Mouse (Mus musculus) intestine, embryonic 16.5 days (tissue): ENCODE results near the gene Prf1. TPM values are rescaled to one million over a fixed set of nuclear protein-coding genes. Genes with fewer than 3 reads are reported as not detected.

Source experiments
- ATAC-seq: fragments of 200-750 bp; cut with Nextera tagmentation; 2 replicates; pipeline ENCODE4 v1.8.0; 2017; ENCODE audit warnings: moderate TSS enrichment, moderate library complexity
- H3K27ac ChIP-seq: fragments of 300-500 bp; sonication (generic); 2 replicates; pipeline ENCODE4 v1.5.1; 2014; ENCODE audit warnings: mild to moderate bottlenecking, low read length
- H3K27me3 ChIP-seq: fragments of 300-500 bp; sonication (generic); replicated peaks from 2 replicates; pipeline ENCODE4 v1.6.1; 2014; ENCODE audit warnings: low read length, control low read depth, mixed read lengths; ENCODE audit not compliant: control insufficient read depth, insufficient read depth
- H3K36me3 ChIP-seq: fragments of 300-500 bp; sonication (generic); 2 replicates; pipeline ENCODE4 v1.6.1; 2014; ENCODE audit warnings: low read length, control low read depth; ENCODE audit not compliant: control insufficient read depth, insufficient read depth
- H3K4me1 ChIP-seq: fragments of 300-500 bp; sonication (generic); 2 replicates; pipeline ENCODE4 v1.6.1; 2014; ENCODE audit warnings: low read length, control low read depth, mixed read lengths; ENCODE audit not compliant: control insufficient read depth, insufficient read depth
- H3K4me2 ChIP-seq: fragments of 300-500 bp; sonication (generic); 2 replicates; pipeline ENCODE4 v1.6.1; 2014; ENCODE audit warnings: low read depth, low read length, control low read depth
- H3K4me3 ChIP-seq: fragments of 300-500 bp; sonication (generic); 2 replicates; pipeline ENCODE4 v1.5.1; 2014; ENCODE audit warnings: mild to moderate bottlenecking, low read length
- H3K9ac ChIP-seq: fragments of 300-500 bp; sonication (generic); 2 replicates; pipeline ENCODE4 v1.6.1; 2014; ENCODE audit warnings: low read depth, low read length
- H3K9me3 ChIP-seq: fragments of 300-500 bp; sonication (generic); 2 replicates; pipeline ENCODE4 v1.6.1; 2016; ENCODE audit warnings: low read length, control low read depth; ENCODE audit not compliant: control insufficient read depth
- WGBS: fragments of 180-500 bp; shearing (Covaris S2); extraction: QIAGEN DNeasy Blood & Tissue Kit; methylation state at CpG from one replicate; pipeline ENCODE4 v1.1.7; 2014; 5-methylcytosine and 5-hydroxymethylcytosine counted together
- polyA plus RNA-seq: library from polyadenylated mRNA; unstranded; fragments of >200 nt; fragmentation: Nextera tagmentation; extraction: Ambion mirVana; gene quantifications from 2 replicates; pipeline ENCODE4 v1.2.1, GENCODE M21; 2015

The Prf1 gene
- polyA plus RNA-seq, 1 experiment from 2014 or later = 0.06 TPM

GRCm38 (mm10) chr10:61267378-61267777 lies 30.3 kb upstream of the Prf1 start:
- Histone ChIP-seq H3K4me2 (no peak overlapping the region), H3K36me3 (no peaks in the 10 kb centered on the region), H3K4me1 (peaks cover 1% of the 10 kb centered on the region; the same call in 1 of the 2 replicates), H3K4me3 (no peak overlapping the region), H3K9me3 (no peaks in the 10 kb centered on the region), H3K27me3 (no peaks in the 10 kb centered on the region), H3K27ac (no peak overlapping the region), H3K9ac (no peak overlapping the region)
- ATAC-seq = no peak
- WGBS = 86% methylated on average over 5 of the region's 5 CpGs

- H3K4me3 ChIP-seq = no peak overlapping the region
- no peak overlapping the region for H3K9ac ChIP-seq
- H3K4me2 ChIP-seq = peak overlapping the region; percentile 98; the same call in 1 of the 2 replicates
- no peak for ATAC-seq
- no peaks in the 10 kb centered on the region for H3K27me3 ChIP-seq
- H3K9me3 ChIP-seq = no peaks in the 10 kb centered on the region
- WGBS = 57% methylated on average over 8 of the region's 8 CpGs
- no peak overlapping the region for H3K27ac ChIP-seq
- H3K36me3 ChIP-seq = no peaks in the 10 kb centered on the region
- peaks cover 8% of the 10 kb centered on the region; the same call in 1 of the 2 replicates for H3K4me1 ChIP-seq
Measured at GRCm38 (mm10) chr10:61272089-61272626, 25.5 kb upstream of the Prf1 start.

- Histone ChIP-seq H3K4me2 (peak overlapping the region; percentile 98), H3K4me3 (peak overlapping the region; percentile 61), H3K9me3 (no peaks in the 10 kb centered on the region), H3K36me3 (no peaks in the 10 kb centered on the region), H3K4me1 (peaks cover 8% of the 10 kb centered on the region; the same call in 1 of the 2 replicates), H3K27ac (no peak overlapping the region), H3K9ac (peak overlapping the region; percentile 73), H3K27me3 (no peaks in the 10 kb centered on the region)
- 47% methylated on average over 5 of the region's 5 CpGs for WGBS
- ATAC-seq = no peak
Measured at GRCm38 (mm10) chr10:61272631-61273030, 25.0 kb upstream of the Prf1 start.

GRCm38 (mm10) chr10:61273081-61273843 lies 24.4 kb upstream of the Prf1 start, which contains the start of gene Adamts14:
Adamts14 (minus strand) TSS chr10:61273438.
- Histone ChIP-seq H3K4me1 (peaks cover 11% of the 10 kb centered on the region; the same call in 1 of the 2 replicates), H3K4me3 (peak within 1 kb of the TSS; percentile 61), H3K4me2 (peak within 1 kb of the TSS; percentile 98), H3K27ac (no peak within 1 kb of the TSS), H3K36me3 (no peaks in the 10 kb centered on the region), H3K9ac (peak within 1 kb of the TSS; percentile 73), H3K9me3 (no peaks in the 10 kb centered on the region), H3K27me3 (no peaks in the 10 kb centered on the region)
- ATAC-seq = peak; percentile 76
- WGBS = under 1% methylated on average over 51 of the region's 75 CpGs

- Histone ChIP-seq H3K27ac (no peak overlapping the region), H3K27me3 (no peaks in the 10 kb centered on the region), H3K9me3 (no peaks in the 10 kb centered on the region), H3K4me1 (peaks cover 11% of the 10 kb centered on the region; the same call in 1 of the 2 replicates), H3K9ac (peak overlapping the region; percentile 73), H3K36me3 (no peaks in the 10 kb centered on the region), H3K4me3 (peak overlapping the region; percentile 61), H3K4me2 (peak overlapping the region; percentile 98)
- 56% methylated on average over 7 of the region's 7 CpGs for WGBS
- ATAC-seq = no peak
Measured at GRCm38 (mm10) chr10:61273844-61274215, 23.8 kb upstream of the Prf1 start.

GRCm38 (mm10) chr10:61274532-61274931 lies 23.1 kb upstream of the Prf1 start:
- H3K36me3 ChIP-seq = no peaks in the 10 kb centered on the region
- peaks cover 11% of the 10 kb centered on the region; the same call in 1 of the 2 replicates for H3K4me1 ChIP-seq
- no peak overlapping the region for H3K4me3 ChIP-seq
- no peaks in the 10 kb centered on the region for H3K27me3 ChIP-seq
- H3K4me2 ChIP-seq = no peak overlapping the region
- H3K27ac ChIP-seq = no peak overlapping the region
- H3K9me3 ChIP-seq = no peaks in the 10 kb centered on the region
- H3K9ac ChIP-seq = no peak overlapping the region
- WGBS = 54% methylated on average over 2 of the region's 2 CpGs
- no peak for ATAC-seq

- H3K36me3 ChIP-seq = no peaks in the 10 kb centered on the region
- no peaks in the 10 kb centered on the region for H3K9me3 ChIP-seq
- no peak overlapping the region for H3K4me2 ChIP-seq
- H3K9ac ChIP-seq = no peak overlapping the region
- H3K4me3 ChIP-seq = no peak overlapping the region
- peak; percentile 45 for ATAC-seq
- peaks cover 11% of the 10 kb centered on the region; the same call in 1 of the 2 replicates for H3K4me1 ChIP-seq
- WGBS = 7% methylated on average over 5 of the region's 5 CpGs
- no peak overlapping the region for H3K27ac ChIP-seq
- H3K27me3 ChIP-seq = no peaks in the 10 kb centered on the region
Measured at GRCm38 (mm10) chr10:61275669-61276110, 21.9 kb upstream of the Prf1 start.

- H3K36me3 ChIP-seq = no peaks in the 10 kb centered on the region
- H3K4me1 ChIP-seq = peaks cover 11% of the 10 kb centered on the region; the same call in 1 of the 2 replicates
- no peak overlapping the region for H3K4me2 ChIP-seq
- no peak for ATAC-seq
- H3K27ac ChIP-seq = no peak overlapping the region
- no peaks in the 10 kb centered on the region for H3K27me3 ChIP-seq
- no peaks in the 10 kb centered on the region for H3K9me3 ChIP-seq
- no peak overlapping the region for H3K9ac ChIP-seq
- H3K4me3 ChIP-seq = no peak overlapping the region
- WGBS = 93% methylated on average over 6 of the region's 6 CpGs
Measured at GRCm38 (mm10) chr10:61277051-61277450, 20.6 kb upstream of the Prf1 start.

- WGBS = 52% methylated on average over 14 of the region's 14 CpGs
- H3K27me3 ChIP-seq = no peaks in the 10 kb centered on the region
- H3K27ac ChIP-seq = peak overlapping the region; percentile 47; the same call in 1 of the 2 replicates
- no peak overlapping the region for H3K9ac ChIP-seq
- no peaks in the 10 kb centered on the region for H3K9me3 ChIP-seq
- no peak overlapping the region for H3K4me3 ChIP-seq
- no peak overlapping the region for H3K4me2 ChIP-seq
- H3K4me1 ChIP-seq = 0 out of 2 replicates have a peak, but pooled peaks cover 3% of the 10 kb centered on the region
- ATAC-seq = no peak
- H3K36me3 ChIP-seq = no peaks in the 10 kb centered on the region
Measured at GRCm38 (mm10) chr10:61277918-61278674, 19.5 kb upstream of the Prf1 start.
